Mouse (Mus musculus): Measurements from ENCODE around the gene Casp4. TPM values are rescaled to one million over a fixed set of nuclear protein-coding genes. Genes with fewer than 3 reads are reported as not detected.
A peak's percentile ranks its signal among the peaks of the same experiment; 100 is the strongest.

The Casp4 gene
- polyA plus RNA-seq, 1 experiment = 53.4 TPM

DNA sequence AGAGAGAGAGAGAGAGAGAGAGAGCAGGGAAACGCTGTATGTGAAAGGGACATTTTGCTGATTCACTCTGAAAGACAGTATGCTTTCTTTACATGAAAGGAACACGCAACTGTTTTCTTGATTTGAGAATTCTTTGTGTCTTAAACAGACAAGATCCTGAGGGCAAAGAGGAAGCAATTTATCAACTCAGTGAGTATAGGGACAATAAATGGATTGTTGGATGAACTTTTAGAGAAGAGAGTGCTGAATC is 9.6 kb upstream of the Casp4 start:
- TF ChIP-seq CTCF (IDR thresholded peaks at IDR 0.05; ENCODE audit: low read depth, low read length) (no peak), POLR2A (IDR thresholded peaks at IDR 0.05; ENCODE audit: borderline replicate concordance, low read depth, low read length) (no peak)
- peak overlapping the region; percentile 62 for H3K4me3 ChIP-seq (ENCODE audit: insufficient read depth, low read length)
- H3K4me1 ChIP-seq (ENCODE audit: control insufficient read depth, insufficient read depth, low read length) = peaks cover 3% of the 10 kb centered on the region
- H3K27ac ChIP-seq (ENCODE audit: insufficient read depth, low read depth, low read length) = peak overlapping the region; percentile 90

- no peak overlapping the region for H3K4me3 ChIP-seq (ENCODE audit: insufficient read depth, low read length)
- peaks cover 10% of the 10 kb centered on the region for H3K4me1 ChIP-seq (ENCODE audit: control insufficient read depth, insufficient read depth, low read length)
- no peak for TF ChIP-seq POLR2A (IDR thresholded peaks at IDR 0.05; ENCODE audit: borderline replicate concordance, low read depth, low read length)
- no peak for TF ChIP-seq CTCF (IDR thresholded peaks at IDR 0.05; ENCODE audit: low read depth, low read length)
- H3K27ac ChIP-seq (ENCODE audit: insufficient read depth, low read depth, low read length) = no peak overlapping the region
These were observed 1.5 kb downstream of the Casp4 start for GRCm38 (mm10) chr9:5310112-5310511.

- H3K4me1 ChIP-seq (ENCODE audit: control insufficient read depth, insufficient read depth, low read length) = peaks cover 10% of the 10 kb centered on the region
- TF ChIP-seq CTCF (IDR thresholded peaks at IDR 0.05; ENCODE audit: low read depth, low read length) (no peak), POLR2A (IDR thresholded peaks at IDR 0.05; ENCODE audit: borderline replicate concordance, low read depth, low read length) (no peak)
- H3K4me3 ChIP-seq (ENCODE audit: insufficient read depth, low read length) = no peak overlapping the region
- peak overlapping the region; percentile 46 for H3K27ac ChIP-seq (ENCODE audit: insufficient read depth, low read depth, low read length)
These were observed 2.8 kb downstream of the Casp4 start for GRCm38 (mm10) chr9:5311435-5311834.

- peaks cover 3% of the 10 kb centered on the region; the same call in 1 of the 2 replicates for H3K4me1 ChIP-seq (ENCODE audit: control insufficient read depth, insufficient read depth, low read length)
These were observed 19.6 kb downstream of the Casp4 start for GRCm38 (mm10) chr9:5328204-5328603.

DNA sequence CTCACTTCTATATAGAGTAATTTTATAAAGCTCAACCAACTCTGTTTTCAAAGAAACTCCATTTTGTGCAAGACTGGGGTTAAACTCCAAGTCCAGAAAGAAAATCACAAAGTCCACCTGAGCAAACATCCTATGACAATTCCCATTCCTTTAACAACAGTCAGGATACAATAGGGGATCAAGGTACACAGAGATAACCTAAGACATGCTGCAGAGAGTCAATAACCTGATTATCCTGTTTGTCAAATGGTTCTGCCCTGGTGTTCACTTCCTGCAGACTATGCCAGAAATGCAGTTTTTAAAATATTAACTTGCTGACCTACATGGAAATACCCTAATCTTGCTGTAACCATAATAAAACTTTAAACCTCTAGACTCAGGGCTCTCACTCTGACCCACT is 23.8 kb downstream of the Casp4 start:
- H3K27ac ChIP-seq (ENCODE audit: insufficient read depth, low read depth, low read length) = no peak overlapping the region
- TF ChIP-seq POLR2A (IDR thresholded peaks at IDR 0.05; ENCODE audit: borderline replicate concordance, low read depth, low read length) (no peak), CTCF (IDR thresholded peaks at IDR 0.05; ENCODE audit: low read depth, low read length) (no peak)
- peaks cover 13% of the 10 kb centered on the region for H3K4me1 ChIP-seq (ENCODE audit: control insufficient read depth, insufficient read depth, low read length)

More at GRCm38 (mm10) chr9:5328204-5328603, 19.6 kb downstream of the Casp4 start:
- Histone ChIP-seq H3K4me3 (ENCODE audit: insufficient read depth, low read length) (no peak overlapping the region), H3K27ac (ENCODE audit: insufficient read depth, low read depth, low read length) (no peak overlapping the region)
- TF ChIP-seq CTCF (IDR thresholded peaks at IDR 0.05; ENCODE audit: low read depth, low read length) (no peak), POLR2A (IDR thresholded peaks at IDR 0.05; ENCODE audit: borderline replicate concordance, low read depth, low read length) (no peak)

DNA sequence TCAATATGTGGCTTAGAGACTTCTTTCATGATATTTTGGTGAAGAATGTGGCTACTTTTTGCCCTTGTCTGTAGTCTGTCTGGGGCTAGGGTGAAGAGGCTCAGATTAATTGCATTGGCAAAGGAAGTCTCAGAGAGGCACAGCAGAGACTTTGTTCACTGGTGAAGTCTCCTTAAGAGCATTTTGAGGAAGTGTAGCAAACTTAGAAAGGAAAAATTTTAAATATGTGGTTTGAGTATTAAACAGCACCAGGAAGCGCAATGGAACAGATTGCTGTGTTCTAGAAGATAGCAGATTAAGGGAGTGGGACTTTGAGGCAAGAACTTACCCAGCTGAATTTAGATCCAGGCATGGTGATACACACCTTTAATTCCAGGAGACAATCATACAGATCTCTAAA is 24.8 kb downstream of the Casp4 start:
- H3K27ac ChIP-seq (ENCODE audit: insufficient read depth, low read depth, low read length) = peak overlapping the region; percentile 19; the same call in 1 of the 2 replicates

More for the DNA sequence above, 23.8 kb downstream of the Casp4 start:
- H3K4me3 ChIP-seq (ENCODE audit: insufficient read depth, low read length) = no peak overlapping the region

GRCm38 (mm10) chr9:5343092-5343491 is 34.5 kb downstream of the Casp4 start:
- TF ChIP-seq POLR2A (IDR thresholded peaks at IDR 0.05; ENCODE audit: borderline replicate concordance, low read depth, low read length) (no peak), CTCF (IDR thresholded peaks at IDR 0.05; ENCODE audit: low read depth, low read length) (no peak)
- no peak overlapping the region for H3K27ac ChIP-seq (ENCODE audit: insufficient read depth, low read depth, low read length)
- no peak overlapping the region for H3K4me3 ChIP-seq (ENCODE audit: insufficient read depth, low read length)
- peaks cover 4% of the 10 kb centered on the region for H3K4me1 ChIP-seq (ENCODE audit: control insufficient read depth, insufficient read depth, low read length)

More for the DNA sequence above, 24.8 kb downstream of the Casp4 start:
- TF ChIP-seq POLR2A (IDR thresholded peaks at IDR 0.05; ENCODE audit: borderline replicate concordance, low read depth, low read length) (no peak), CTCF (IDR thresholded peaks at IDR 0.05; ENCODE audit: low read depth, low read length) (no peak)
- H3K4me1 ChIP-seq (ENCODE audit: control insufficient read depth, insufficient read depth, low read length) = peaks cover 13% of the 10 kb centered on the region
- no peak overlapping the region for H3K4me3 ChIP-seq (ENCODE audit: insufficient read depth, low read length)

GRCm38 (mm10) chr9:5344090-5344489 is 35.5 kb downstream of the Casp4 start:
- no peak overlapping the region for H3K4me3 ChIP-seq (ENCODE audit: insufficient read depth, low read length)
- no peak overlapping the region for H3K27ac ChIP-seq (ENCODE audit: insufficient read depth, low read depth, low read length)
- TF ChIP-seq CTCF (IDR thresholded peaks at IDR 0.05; ENCODE audit: low read depth, low read length) = no peak
- TF ChIP-seq POLR2A (IDR thresholded peaks at IDR 0.05; ENCODE audit: borderline replicate concordance, low read depth, low read length) = no peak
- H3K4me1 ChIP-seq (ENCODE audit: control insufficient read depth, insufficient read depth, low read length) = peaks cover 4% of the 10 kb centered on the region

- no peak within 1 kb of the TSS for H3K27ac ChIP-seq (ENCODE audit: insufficient read depth, low read depth, low read length)
- no peak within 1 kb of the TSS for H3K4me3 ChIP-seq (ENCODE audit: insufficient read depth, low read length)
- TF ChIP-seq CTCF (IDR thresholded peaks at IDR 0.05; ENCODE audit: low read depth, low read length) (no peak), POLR2A (IDR thresholded peaks at IDR 0.05; ENCODE audit: borderline replicate concordance, low read depth, low read length) (no peak)
- peaks cover 4% of the 10 kb centered on the region for H3K4me1 ChIP-seq (ENCODE audit: control insufficient read depth, insufficient read depth, low read length)
These were observed 36.8 kb downstream of the Casp4 start, which contains the start of gene Casp12 for GRCm38 (mm10) chr9:5345291-5345898. TSS of gene Casp12 (plus strand) at chr9:5345430.

GRCm38 (mm10) chr9:5347381-5347780 is 38.8 kb downstream of the Casp4 start:
- no peak for TF ChIP-seq CTCF (IDR thresholded peaks at IDR 0.05; ENCODE audit: low read depth, low read length)
- no peak for TF ChIP-seq POLR2A (IDR thresholded peaks at IDR 0.05; ENCODE audit: borderline replicate concordance, low read depth, low read length)
- Histone ChIP-seq H3K4me3 (ENCODE audit: insufficient read depth, low read length) (no peak overlapping the region), H3K27ac (ENCODE audit: insufficient read depth, low read depth, low read length) (no peak overlapping the region), H3K4me1 (ENCODE audit: control insufficient read depth, insufficient read depth, low read length) (peaks cover 4% of the 10 kb centered on the region)

Data from bone marrow macrophage, adult 2 months (primary cell).